Mouse (Mus musculus): ENCODE results near the gene Gm10778. TPM values are rescaled to one million over a fixed set of nuclear protein-coding genes. Genes with fewer than 3 reads are reported as not detected.

Gm10778 gene
- polyA plus RNA-seq, 2 experiments from 2014 or later: 8.1 to 9.8 TPM

Other genes with a start within 250 kb of the Gm10778 start
- 10 to 100 TPM; 15.2 to 16.0 TPM for gene Nfic, start 193.4 kb upstream of the Gm10778 start, polyA plus RNA-seq (2017; shearing (Covaris generic))
- 1 to 10 TPM in 1 of 2 experiments, under 1 TPM in 1; 0.44 to 1.5 TPM for gene Celf5, start 166.3 kb upstream of the Gm10778 start, polyA plus RNA-seq (2017; shearing (Covaris generic))
- 10 to 100 TPM; 33.4 to 41.8 TPM for gene Ncln, start 152.7 kb upstream of the Gm10778 start, polyA plus RNA-seq (2017; shearing (Covaris generic))
- gene S1pr4, start 148.9 kb upstream of the Gm10778 start, polyA plus RNA-seq (2017; shearing (Covaris generic)): 10 to 100 TPM; 70.0 to 70.7 TPM
- gene Gna15, start 124.8 kb upstream of the Gm10778 start, polyA plus RNA-seq (2017; shearing (Covaris generic)): 10 to 100 TPM; 55.2 to 62.0 TPM
- 10 to 100 TPM; 21.7 to 24.5 TPM for gene Gna11, start 103.9 kb upstream of the Gm10778 start, polyA plus RNA-seq (2017; shearing (Covaris generic))
- 100 to 1,000 TPM; 120 to 125 TPM for gene Aes, start 89.6 kb upstream of the Gm10778 start, polyA plus RNA-seq (2017; shearing (Covaris generic))
- 1 to 10 TPM in 1 of 2 experiments, under 1 TPM in 1; 0.78 to 1.5 TPM for gene Tle2, start 74.5 kb upstream of the Gm10778 start, polyA plus RNA-seq (2017; shearing (Covaris generic))
- gene Tle6, start 48.0 kb upstream of the Gm10778 start, polyA plus RNA-seq (2017; shearing (Covaris generic)): under 1 TPM in 1 of 2 experiments, not detected in 1; 0.89 TPM
- gene BC025920, start 42.8 kb upstream of the Gm10778 start, polyA plus RNA-seq (2017; shearing (Covaris generic)): 1 to 10 TPM; 1.5 to 2.5 TPM
- gene Sirt6, start 21.3 kb upstream of the Gm10778 start, polyA plus RNA-seq (2017; shearing (Covaris generic)): 10 to 100 TPM; 23.1 TPM
- gene Ankrd24, start 20.5 kb upstream of the Gm10778 start, polyA plus RNA-seq (2017; shearing (Covaris generic)): 1 to 10 TPM; 1.1 to 1.7 TPM
- 10 to 100 TPM; 15.0 to 21.5 TPM for gene Zfp433, start 55.8 kb downstream of the Gm10778 start, polyA plus RNA-seq (2017; shearing (Covaris generic))
- gene Gm3055, start 122.1 kb downstream of the Gm10778 start, polyA plus RNA-seq (2017; shearing (Covaris generic)): 1 to 10 TPM; 6.6 to 7.3 TPM
- gene Gm4767, start 163.1 kb downstream of the Gm10778 start, polyA plus RNA-seq (2017; shearing (Covaris generic)): 1 to 10 TPM; 6.2 to 6.5 TPM
- 1 to 10 TPM; 5.1 to 5.8 TPM for gene Gm32687, start 214.9 kb downstream of the Gm10778 start, polyA plus RNA-seq (2017; shearing (Covaris generic))

Data from activated CD4-positive, CD25-positive, alpha-beta regulatory T cell, adult 4 months (primary cell).